Mouse (Mus musculus) liver, embryonic 11.5 days (tissue): ENCODE results near the gene Ppp1r26. TPM values are rescaled to one million over a fixed set of nuclear protein-coding genes. Genes with fewer than 3 reads are reported as not detected.

ENCODE experiments used
- ATAC-seq: fragments of 200-750 bp; cut with Nextera tagmentation; replicated peaks from 2 replicates; pipeline ENCODE4 v1.8.0; 2017; ENCODE audit warnings: moderate number of reproducible peaks, mild to moderate bottlenecking, moderate TSS enrichment, moderate library complexity; ENCODE audit not compliant: low FRiP score
- DNase-seq: peaks from one replicate; pipeline ENCODE4 v3.0.0-alpha.2; 2017; ENCODE audit warnings: low spot score
- H3K27ac ChIP-seq: fragments of 300-500 bp; sonication (generic); 2 replicates; pipeline ENCODE4 v1.5.1; 2014; ENCODE audit warnings: mild to moderate bottlenecking, low read depth, low read length, control low read depth
- H3K27me3 ChIP-seq: fragments of 300-500 bp; sonication (generic); replicated peaks from 2 replicates; pipeline ENCODE4 v1.6.1; 2014; ENCODE audit warnings: low read length, mixed read lengths; ENCODE audit not compliant: control insufficient read depth, insufficient read depth
- H3K36me3 ChIP-seq: fragments of 300-500 bp; sonication (generic); 2 replicates; pipeline ENCODE4 v1.6.1; 2014; ENCODE audit warnings: mild to moderate bottlenecking, low read length, moderate library complexity, mixed read lengths; ENCODE audit not compliant: control insufficient read depth, insufficient read depth
- H3K4me1 ChIP-seq: fragments of 300-500 bp; sonication (generic); replicated peaks from 2 replicates; pipeline ENCODE4 v1.6.1; 2014; ENCODE audit warnings: low read length, mixed read lengths; ENCODE audit not compliant: control insufficient read depth, insufficient read depth
- H3K4me2 ChIP-seq: fragments of 300-500 bp; sonication (generic); 2 replicates; pipeline ENCODE4 v1.6.1; 2014; ENCODE audit warnings: mild to moderate bottlenecking, control low read depth, moderate library complexity
- H3K4me3 ChIP-seq: fragments of 300-500 bp; sonication (generic); 2 replicates; pipeline ENCODE4 v1.5.1; 2014; ENCODE audit warnings: low read depth, low read length, control low read depth
- H3K9ac ChIP-seq: fragments of 300-500 bp; sonication (generic); 2 replicates; pipeline ENCODE4 v1.6.1; 2014; ENCODE audit warnings: low read depth, low read length, control low read depth
- H3K9me3 ChIP-seq: fragments of 300-500 bp; sonication (generic); 2 replicates; pipeline ENCODE4 v1.6.1; 2016; ENCODE audit warnings: low read length, inconsistent platforms, mixed read lengths; ENCODE audit not compliant: control insufficient read depth
- WGBS: fragments of 180-500 bp; shearing (Covaris S2); extraction: QIAGEN DNeasy Blood & Tissue Kit; methylation state at CpG from one replicate; pipeline ENCODE4 v1.1.7; 2014; 5-methylcytosine and 5-hydroxymethylcytosine counted together
- polyA plus RNA-seq: library from polyadenylated mRNA; unstranded; fragments of >200 nt; fragmentation: Nextera tagmentation; extraction: Ambion mirVana; gene quantifications from 2 replicates; pipeline ENCODE4 v1.2.1, GENCODE M21; 2014

The Ppp1r26 gene
- 1.3 and 1.5 TPM in 2 replicates for polyA plus RNA-seq

- Histone ChIP-seq H3K27ac (no peak within 1 kb of the TSS), H3K9ac (peak within 1 kb of the TSS; percentile 51), H3K36me3 (no peaks in the 10 kb centered on the region), H3K9me3 (no peaks in the 10 kb centered on the region), H3K27me3 (peaks cover 42% of the 10 kb centered on the region), H3K4me2 (peak within 1 kb of the TSS; percentile 75), H3K4me1 (no peaks in the 10 kb centered on the region; the same call in 1 of the 2 replicates), H3K4me3 (peak within 1 kb of the TSS; percentile 56)
- no peak for DNase-seq
- no peak for ATAC-seq
- WGBS, result 1% methylated on average over 98 of the region's 118 CpGs
Observed at GRCm38 (mm10) chr2:28446515-28447314, at the start of gene Ppp1r26. Gene Ppp1r26, plus strand, starts transcription at chr2:28446800.

DNA sequence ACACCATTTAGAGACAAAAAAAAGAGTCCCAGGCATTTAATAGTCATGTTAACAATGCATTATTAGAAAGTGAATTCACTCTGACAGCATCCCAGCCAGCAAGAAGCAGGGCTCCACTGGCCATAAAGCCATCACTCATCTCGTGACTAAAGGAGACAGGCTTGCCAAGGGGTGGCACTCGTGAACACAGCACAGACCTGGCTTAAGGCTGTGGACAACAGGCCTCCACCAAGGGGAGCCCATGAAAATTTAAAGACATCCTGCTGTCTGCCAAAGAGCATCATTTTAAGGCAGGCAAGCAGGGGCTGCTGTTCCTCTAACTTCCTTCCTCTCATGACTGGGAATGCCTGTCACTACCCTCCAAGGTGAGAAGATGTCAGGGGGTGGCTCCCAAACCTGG, 49.7 kb upstream of the Ppp1r26 start:
- H3K27me3 ChIP-seq, result no peaks in the 10 kb centered on the region; the same call in 1 of the 2 replicates
- H3K9ac ChIP-seq, result no peak overlapping the region
- no peaks in the 10 kb centered on the region for H3K36me3 ChIP-seq
- no peak for DNase-seq
- ATAC-seq, result no peak
- no peak overlapping the region for H3K4me3 ChIP-seq
- 52% methylated on average over 2 of the region's 2 CpGs for WGBS
- no peak overlapping the region for H3K4me2 ChIP-seq
- no peaks in the 10 kb centered on the region for H3K4me1 ChIP-seq
- no peak overlapping the region for H3K27ac ChIP-seq
- no peaks in the 10 kb centered on the region for H3K9me3 ChIP-seq

DNA sequence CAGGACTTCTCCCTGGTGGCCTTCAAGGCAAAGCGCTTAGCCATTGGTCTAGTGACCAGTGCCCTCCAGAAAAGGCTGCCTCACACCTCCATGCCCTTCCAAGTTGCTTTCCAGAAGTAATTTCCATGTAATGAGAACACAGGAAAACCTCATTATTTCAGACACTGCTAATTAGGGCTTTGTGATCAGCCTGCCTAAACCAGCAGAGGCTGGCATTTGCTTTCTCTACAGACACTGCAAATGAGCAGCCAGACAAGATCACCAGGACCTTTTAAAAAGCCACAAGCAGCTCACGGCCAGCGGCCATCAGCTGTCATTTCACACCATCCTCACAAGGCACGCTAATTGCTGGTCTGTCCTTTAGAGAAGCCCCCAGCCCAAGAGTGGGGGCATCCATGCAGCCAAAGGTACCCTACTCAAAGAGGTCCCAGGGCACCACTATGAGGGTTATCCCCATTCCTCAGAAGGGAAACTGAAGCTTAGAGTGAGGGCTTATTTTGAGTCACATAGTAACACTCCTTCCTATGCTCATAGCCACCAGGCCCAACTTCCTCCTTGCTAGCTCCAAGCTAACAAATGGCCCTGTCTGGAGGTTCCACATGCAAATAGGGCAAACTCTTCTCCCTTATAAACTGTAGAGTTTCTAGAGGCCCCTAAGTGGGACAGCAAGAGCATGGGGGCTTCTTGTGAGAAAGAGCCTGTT, 49.0 kb upstream of the Ppp1r26 start:
- Histone ChIP-seq H3K4me1 (no peaks in the 10 kb centered on the region), H3K4me3 (no peak overlapping the region), H3K9ac (no peak overlapping the region), H3K9me3 (no peaks in the 10 kb centered on the region), H3K36me3 (no peaks in the 10 kb centered on the region), H3K27ac (no peak overlapping the region), H3K27me3 (no peaks in the 10 kb centered on the region; the same call in 1 of the 2 replicates), H3K4me2 (no peak overlapping the region)
- DNase-seq (no peak), ATAC-seq (no peak)
- 59% methylated on average over 4 of the region's 4 CpGs for WGBS

DNA sequence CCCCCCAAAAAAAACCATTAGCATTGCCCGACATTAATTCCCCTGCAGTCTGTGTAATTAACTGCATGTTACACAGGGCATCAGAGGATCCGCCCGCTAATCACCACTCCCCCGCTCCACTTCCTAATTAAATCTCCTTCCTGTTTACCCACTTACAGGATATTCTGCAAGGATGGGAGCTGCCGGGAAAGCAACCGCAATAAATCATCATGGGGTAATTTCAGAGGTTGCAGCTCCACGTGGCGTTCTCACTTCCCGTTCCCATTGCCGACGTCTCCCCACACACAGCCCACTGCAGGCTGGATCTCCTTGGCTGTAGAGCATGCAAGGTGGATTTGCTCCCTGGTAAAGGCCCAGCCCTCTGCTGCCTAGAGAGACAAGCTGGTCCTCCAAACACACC, 45.0 kb upstream of the Ppp1r26 start:
- DNase-seq, result no peak
- no peak overlapping the region for H3K27ac ChIP-seq

DNA sequence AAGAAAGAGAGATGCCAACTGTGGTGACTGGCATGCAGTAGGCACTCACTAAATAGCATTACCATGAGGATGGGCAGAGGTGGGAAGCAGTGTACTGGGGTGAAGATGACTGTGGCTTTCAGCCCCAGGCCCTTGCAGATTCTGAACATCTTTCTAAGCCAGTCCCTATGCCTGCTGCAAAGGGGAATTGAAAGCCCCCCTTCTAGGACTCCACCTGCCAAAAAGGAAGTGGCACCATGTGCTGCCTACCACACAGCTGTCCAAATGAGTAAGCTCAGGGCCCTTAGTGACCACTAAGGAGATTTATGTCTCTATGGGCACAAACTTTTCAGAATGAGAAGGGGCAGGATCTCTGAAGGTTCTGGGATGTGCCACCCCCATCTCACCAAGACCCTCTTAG, 44.5 kb upstream of the Ppp1r26 start:
- no peaks in the 10 kb centered on the region for H3K27me3 ChIP-seq
- H3K36me3 ChIP-seq, result no peaks in the 10 kb centered on the region
- no peaks in the 10 kb centered on the region for H3K4me1 ChIP-seq
- H3K27ac ChIP-seq, result no peak overlapping the region
- no peak for ATAC-seq
- no peak overlapping the region for H3K9ac ChIP-seq
- H3K4me2 ChIP-seq, result no peak overlapping the region
- DNase-seq, result no peak
- no peaks in the 10 kb centered on the region for H3K9me3 ChIP-seq
- no peak overlapping the region for H3K4me3 ChIP-seq

More for the DNA sequence above, 45.0 kb upstream of the Ppp1r26 start:
- ATAC-seq, result no peak
- Histone ChIP-seq H3K4me2 (no peak overlapping the region), H3K9me3 (no peaks in the 10 kb centered on the region), H3K4me1 (no peaks in the 10 kb centered on the region), H3K27me3 (no peaks in the 10 kb centered on the region), H3K36me3 (no peaks in the 10 kb centered on the region), H3K9ac (no peak overlapping the region), H3K4me3 (no peak overlapping the region)
- WGBS, result 40% methylated on average over 11 of the region's 11 CpGs

DNA sequence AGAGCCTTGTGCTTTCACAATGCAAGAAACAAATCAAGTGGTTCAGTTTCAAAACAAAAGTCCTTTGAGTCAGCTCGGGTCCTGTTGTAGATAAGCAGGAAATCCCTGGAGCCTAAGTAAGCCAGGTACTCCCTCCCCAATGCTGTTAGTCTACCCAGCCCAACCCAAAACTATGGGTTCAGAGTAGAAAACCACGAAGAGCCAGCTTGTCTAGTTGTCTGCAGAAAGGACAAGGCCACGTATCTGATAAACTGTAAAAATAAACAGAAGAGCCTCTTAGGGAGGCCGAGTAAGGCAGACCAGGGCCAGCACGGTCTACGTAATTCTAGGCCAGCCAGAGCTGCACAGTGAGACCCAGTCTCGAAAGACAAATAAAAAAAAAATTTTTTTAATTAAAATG, 38.8 kb upstream of the Ppp1r26 start:
- no peak overlapping the region for H3K27ac ChIP-seq
- no peaks in the 10 kb centered on the region for H3K4me1 ChIP-seq
- H3K36me3 ChIP-seq, result no peaks in the 10 kb centered on the region
- no peak overlapping the region for H3K4me2 ChIP-seq
- WGBS, result 35% methylated on average over 7 of the region's 7 CpGs
- no peak for DNase-seq
- H3K9me3 ChIP-seq, result no peaks in the 10 kb centered on the region
- no peak overlapping the region for H3K4me3 ChIP-seq
- H3K27me3 ChIP-seq, result no peaks in the 10 kb centered on the region
- no peak overlapping the region for H3K9ac ChIP-seq
- no peak for ATAC-seq

DNA sequence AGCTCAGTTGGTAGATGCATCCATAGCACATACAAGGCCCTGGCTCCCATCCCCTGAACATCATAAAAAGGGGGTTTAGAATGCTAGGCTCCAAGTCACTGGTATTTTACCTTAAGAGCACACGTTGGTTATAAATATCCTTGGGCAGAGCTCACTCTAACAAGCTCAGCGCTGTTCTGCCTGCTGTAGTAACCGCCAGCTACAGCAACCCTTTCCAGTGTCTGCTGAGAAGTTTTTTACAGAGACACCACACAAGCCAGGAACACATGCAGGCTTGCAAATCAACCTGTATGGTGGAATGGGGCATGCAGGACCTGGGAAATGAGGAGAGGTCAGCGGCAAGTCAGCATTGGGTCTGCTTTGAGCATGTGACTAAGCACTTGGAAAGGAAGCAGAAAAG, 37.5 kb upstream of the Ppp1r26 start:
- no peak for DNase-seq
- WGBS, result 83% methylated on average over 4 of the region's 4 CpGs
- no peak for ATAC-seq

DNA sequence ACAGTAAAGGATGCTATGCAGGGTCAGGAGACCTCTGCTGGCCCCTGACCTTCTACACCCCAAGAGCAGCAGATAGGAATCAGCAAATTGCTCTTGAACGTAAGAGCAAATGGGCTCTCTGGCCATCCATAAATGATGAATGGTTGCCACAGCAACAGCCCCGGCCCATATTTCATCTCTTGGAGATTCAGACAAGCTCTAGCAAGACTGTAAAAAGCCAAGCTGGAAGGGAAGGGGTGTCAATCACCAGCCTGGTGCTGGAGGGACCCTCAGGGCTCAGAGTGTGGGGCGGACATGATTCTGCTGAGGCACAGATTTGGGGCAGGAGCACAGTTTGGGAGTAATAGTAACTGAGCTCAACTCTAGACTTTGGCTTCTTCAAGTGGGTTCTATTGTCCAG, 37.0 kb upstream of the Ppp1r26 start:
- Histone ChIP-seq H3K4me3 (no peak overlapping the region), H3K9me3 (no peaks in the 10 kb centered on the region), H3K9ac (no peak overlapping the region), H3K27me3 (no peaks in the 10 kb centered on the region), H3K4me1 (no peaks in the 10 kb centered on the region), H3K27ac (no peak overlapping the region), H3K4me2 (no peak overlapping the region), H3K36me3 (no peaks in the 10 kb centered on the region)
- 69% methylated on average over 3 of the region's 3 CpGs for WGBS
- ATAC-seq (no peak), DNase-seq (no peak)

More for the DNA sequence above, 37.5 kb upstream of the Ppp1r26 start:
- Histone ChIP-seq H3K27me3 (no peaks in the 10 kb centered on the region), H3K4me2 (no peak overlapping the region), H3K9ac (no peak overlapping the region), H3K9me3 (no peaks in the 10 kb centered on the region), H3K36me3 (no peaks in the 10 kb centered on the region), H3K4me1 (no peaks in the 10 kb centered on the region), H3K27ac (no peak overlapping the region), H3K4me3 (no peak overlapping the region)
